27 mouse cellular contexts compared by ENCODE assay signal in genomic region chr2:38685746-38686145, GRCm38 (mm10). TPM values are rescaled to one million over a fixed set of nuclear protein-coding genes. Genes with fewer than 3 reads are reported as not detected.
"Had no signal": no experiment of that assay in that cellular context is flagged by ENCODE, and none has a peak within 500 bp of the region (broad histone marks: within the 10 kb centered on the region; RNA-seq: fewer than 3 reads in every experiment).

No protein-coding gene starts in this region.

- DNase-seq: kidney, postnatal 25 days; layer of hippocampus, adult 9-11 months; liver, embryonic 13.5 days; lung, adult 2 months; lung, postnatal 14 days; lung, postnatal 4 days; retina, postnatal 1 day; right cerebral cortex, postnatal 25 days; spleen, adult 18-20 months; thymus, postnatal 25 days had no signal

- H3K27ac ChIP-seq: kidney, postnatal 0 days; layer of hippocampus, adult 2 months; limb, embryonic 10.5 days; limb, embryonic 13.5 days; liver, embryonic 13.5 days; midbrain, embryonic 12.5 days; neural tube, embryonic 13.5 days; stomach, embryonic 15.5 days had no signal

- ATAC-seq: midbrain, embryonic 16.5 days had no signal

- H3K4me3 ChIP-seq: layer of hippocampus, adult 2 months; limb, embryonic 10.5 days; limb, embryonic 13.5 days; liver, embryonic 13.5 days; midbrain, embryonic 12.5 days; myocyte; neural tube, embryonic 13.5 days; stomach, embryonic 15.5 days had no signal

- H3K9ac ChIP-seq: limb, embryonic 13.5 days; liver, embryonic 13.5 days; midbrain, embryonic 12.5 days; neural tube, embryonic 13.5 days; stomach, embryonic 15.5 days had no signal

- H3K4me2 ChIP-seq: limb, embryonic 13.5 days; liver, embryonic 13.5 days; midbrain, embryonic 12.5 days; neural tube, embryonic 13.5 days; stomach, embryonic 15.5 days had no signal

- H3K36me3 ChIP-seq: limb, embryonic 10.5 days; limb, embryonic 13.5 days; liver, embryonic 13.5 days; midbrain, embryonic 12.5 days; neural tube, embryonic 13.5 days; stomach, embryonic 15.5 days had no signal

- H3K9me3 ChIP-seq: limb, embryonic 10.5 days; limb, embryonic 13.5 days; liver, embryonic 13.5 days; midbrain, embryonic 12.5 days; neural tube, embryonic 13.5 days; stomach, embryonic 15.5 days had no signal

RNA-seq across cellular contexts. Expression of gene Nr5a1, which starts 28.6 kb away (rescaled TPM):
- total RNA-seq: layer of hippocampus, adult 2 months; layer of hippocampus, postnatal 25 days; left cerebral cortex, adult 18-20 months; left cerebral cortex, postnatal 25 days; liver, adult 2 months; megakaryocyte progenitor cell, adult 5-6 weeks; megakaryocyte-erythroid progenitor cell, adult 5-6 weeks; monocyte, adult 5-6 weeks; neutrophil, adult 5-6 weeks had no signal
- polyA plus RNA-seq: limb, embryonic 10.5 days; limb, embryonic 13.5 days; liver, adult 2 months; liver, embryonic 13.5 days had no signal
